In genomic region chr11:29428774-29429173, GRCm38 (mm10) we compare ENCODE assay signal across 9 mouse cellular contexts. TPM values are rescaled to one million over a fixed set of nuclear protein-coding genes. Genes with fewer than 3 reads are reported as not detected.
DNase-seq lines count a peak whose midpoint lies in the region; ATAC-seq and TF ChIP-seq lines count a peak whose summit lies in the region.
"Had no signal": no experiment of that assay in that cellular context is flagged by ENCODE, and none has a peak within 500 bp of the region (broad histone marks: within the 10 kb centered on the region; RNA-seq: fewer than 3 reads in every experiment).

No protein-coding gene starts in this region.

- DNase-seq in gastrocnemius, adult 18-20 months (ENCODE audit: low spot score) = peak; percentile 12
- DNase-seq in gastrocnemius, adult 8-10 months (ENCODE audit: low spot score in 2 of 2) = no peak
- DNase-seq in MEL (ENCODE audit: low read depth, low spot score) = peak; percentile 96
- DNase-seq in cerebellum, adult 9-11 months = peak; percentile 44
- peak; percentile 30 to 73 for DNase-seq in left cerebral cortex, adult 9 months (ENCODE audit: low spot score in 2 of 2)
- no peak for DNase-seq in thymus, adult 18-20 months
- no peak for DNase-seq in urinary bladder, postnatal 10 days (ENCODE audit: low spot score)

- TF ChIP-seq RAD21 in MEL (IDR thresholded peaks at IDR 0.05; ENCODE audit: low read depth, low read length) = no peak

- H3K36me3 ChIP-seq in MEL (ENCODE audit: control insufficient read depth in 1 of 2, insufficient read depth in 2 of 2, low read length in 2 of 2) = peaks cover 0 to 25% of the 10 kb centered on the region in 2 experiments; a peak in 2 of 4 replicates

- TF ChIP-seq CTCF in MEL (IDR thresholded peaks at IDR 0.05 in 2 of 3, conservative IDR thresholded peaks at IDR 0.05 in 1 of 3; ENCODE audit: control insufficient read depth in 1 of 3, insufficient read depth in 1 of 3, low read depth in 2 of 3, low read length in 3 of 3, poor library complexity in 1 of 3, severe bottlenecking in 1 of 3) = no peak

- peak overlapping the region in 1 of 2 experiments; percentile 75; a peak in 2 of 4 replicates for H3K4me3 ChIP-seq in MEL (ENCODE audit: control insufficient read depth in 1 of 2, insufficient read depth in 1 of 2, low read depth in 2 of 2, low read length in 2 of 2)

- peaks cover 7 to 31% of the 10 kb centered on the region in 2 experiments for H3K4me1 ChIP-seq in MEL (ENCODE audit: control insufficient read depth in 1 of 2, insufficient read depth in 2 of 2, low read length in 2 of 2)

- peak overlapping the region; percentile 32; the same call in 1 of the 2 replicates for H3K9ac ChIP-seq in MEL (ENCODE audit: control insufficient read depth, low read depth, low read length, poor library complexity, severe bottlenecking)

- no peaks in the 10 kb centered on the region for H3K27me3 ChIP-seq in MEL (ENCODE audit: control insufficient read depth in 1 of 2, insufficient read depth in 2 of 2, low read length in 2 of 2)

- H3K27ac ChIP-seq in MEL (ENCODE audit: control insufficient read depth, low read depth, low read length) = peak overlapping the region; percentile 39; the same call in 1 of the 2 replicates
- H3K27ac ChIP-seq: kidney, postnatal 0 days had no signal

- H3K9me3 ChIP-seq in MEL (replicated peaks; ENCODE audit: insufficient read depth, low read length) = no peaks in the 10 kb centered on the region

- ATAC-seq in CD4-positive, CD25-positive, alpha-beta regulatory T cell, adult 4 months = no peak

- TF ChIP-seq EP300 in MEL (IDR thresholded peaks at IDR 0.05; ENCODE audit: low read depth in 1 of 2, low read length in 2 of 2) = peak; percentile 81 to 86

- no peak for TF ChIP-seq POLR2A in MEL (IDR thresholded peaks at IDR 0.05; ENCODE audit: control insufficient read depth in 1 of 2, insufficient read depth in 1 of 2, low read depth in 1 of 2, low read length in 2 of 2, poor library complexity in 1 of 2)

- no peaks in the 10 kb centered on the region for H3K79me2 ChIP-seq in MEL (ENCODE audit: control insufficient read depth, insufficient read depth, low read length, poor library complexity)

TF ChIP-seq in MEL, 35 proteins besides CTCF, POLR2A, EP300 and RAD21:
- TF ChIP-seq TBP (IDR thresholded peaks at IDR 0.05; ENCODE audit: low read depth, low read length) = 0 out of 2 replicates have a peak, but pooled peaks have one; percentile 17
- TF ChIP-seq RCOR1 (IDR thresholded peaks at IDR 0.05; ENCODE audit: low read depth, low read length) = peak; percentile 64
- TF ChIP-seq JUND (IDR thresholded peaks at IDR 0.05; ENCODE audit: low read depth, low read length) = 0 out of 2 replicates have a peak, but pooled peaks have one; percentile 39
- peak; percentile 53 for TF ChIP-seq TCF12 (IDR thresholded peaks at IDR 0.05; ENCODE audit: low read depth, low read length)
- TF ChIP-seq POLR2AphosphoS2 (IDR thresholded peaks at IDR 0.05; ENCODE audit: low read length) = no peak
- TF ChIP-seq KAT2A (conservative IDR thresholded peaks at IDR 0.05; ENCODE audit: low read depth, low read length) = no peak
- TF ChIP-seq USF1 (IDR thresholded peaks at IDR 0.05; ENCODE audit: low read depth, low read length) = no peak
- peak; percentile 90 for TF ChIP-seq ETS1 (IDR thresholded peaks at IDR 0.05; ENCODE audit: low read depth, low read length)
- no peak for TF ChIP-seq NELFE (IDR thresholded peaks at IDR 0.05; ENCODE audit: low read depth, low read length)
- TF ChIP-seq MAZ (IDR thresholded peaks at IDR 0.05; ENCODE audit: low read depth, low read length) = 0 out of 2 replicates have a peak, but pooled peaks have one; percentile 28
- TF ChIP-seq SIN3A (IDR thresholded peaks at IDR 0.05; ENCODE audit: low read length) = peak; percentile 79; the same call in 1 of the 2 replicates
- TF ChIP-seq MYB (IDR thresholded peaks at IDR 0.05; ENCODE audit: low read depth, low read length) = peak; percentile 82
- 0 out of 2 replicates have a peak, but pooled peaks have one; percentile 23 for TF ChIP-seq GATA1 (IDR thresholded peaks at IDR 0.05; ENCODE audit: low read depth, low read length)

RNA-seq across cellular contexts. Expression of gene Ccdc88a, which starts 55.3 kb away (rescaled TPM):
- total RNA-seq in gastrocnemius, adult 18-20 months (2021) = 1 to 10 TPM; 2.2 to 2.3 TPM
- total RNA-seq in gastrocnemius, adult 8-10 months (2022) = 1 to 10 TPM; 1.4 to 2.9 (median 1.5) TPM
- total RNA-seq in MEL (2012; rRNA removed) = 4.0 and 4.4 TPM in 2 replicates
- polyA plus RNA-seq in MEL (2012; ENCODE audit: insufficient read depth in 1 of 2, insufficient read length in 2 of 2, low read depth in 1 of 2, low replicate concordance in 2 of 2, missing spikeins in 1 of 2) = 100 to 1,000 TPM in 1 of 2 experiments, 1 to 10 TPM in 1; 5.9 to 225 TPM
- polyA plus RNA-seq in CD4-positive, CD25-positive, alpha-beta regulatory T cell, adult 4 months (2017; shearing (Covaris generic)) = 1 to 10 TPM; 1.3 to 1.8 TPM

Comparison
In these comparisons a context has a peak if more than half of its experiments do, and no peak if none do; other contexts are left out.
1. DNase-seq: peak in gastrocnemius, adult 18-20 months (single experiment), MEL (single experiment), cerebellum, adult 9-11 months (single experiment) and left cerebral cortex, adult 9 months (2 of 2); none in gastrocnemius, adult 8-10 months (0 of 2), thymus, adult 18-20 months (0 of 2) and urinary bladder, postnatal 10 days (single experiment).